Mouse (Mus musculus) heart, adult 2 months (tissue): ENCODE measurements around the gene Prl8a2.

Source experiments
- CTCF ChIP-seq: fragments of 200-600 bp; IDR thresholded peaks from 2 replicates; pipeline ENCODE4 v1.8.1; 2022; ENCODE audit warnings: antibody characterized with exemption, mild to moderate bottlenecking, moderate library complexity
- POLR2A ChIP-seq: fragments of 200-500 bp; IDR thresholded peaks from 2 replicates; pipeline ENCODE4 v1.6.1; 2011; ENCODE audit warnings: mild to moderate bottlenecking, low read depth, low read length, control low read depth; ENCODE audit not compliant: insufficient read depth

DNA sequence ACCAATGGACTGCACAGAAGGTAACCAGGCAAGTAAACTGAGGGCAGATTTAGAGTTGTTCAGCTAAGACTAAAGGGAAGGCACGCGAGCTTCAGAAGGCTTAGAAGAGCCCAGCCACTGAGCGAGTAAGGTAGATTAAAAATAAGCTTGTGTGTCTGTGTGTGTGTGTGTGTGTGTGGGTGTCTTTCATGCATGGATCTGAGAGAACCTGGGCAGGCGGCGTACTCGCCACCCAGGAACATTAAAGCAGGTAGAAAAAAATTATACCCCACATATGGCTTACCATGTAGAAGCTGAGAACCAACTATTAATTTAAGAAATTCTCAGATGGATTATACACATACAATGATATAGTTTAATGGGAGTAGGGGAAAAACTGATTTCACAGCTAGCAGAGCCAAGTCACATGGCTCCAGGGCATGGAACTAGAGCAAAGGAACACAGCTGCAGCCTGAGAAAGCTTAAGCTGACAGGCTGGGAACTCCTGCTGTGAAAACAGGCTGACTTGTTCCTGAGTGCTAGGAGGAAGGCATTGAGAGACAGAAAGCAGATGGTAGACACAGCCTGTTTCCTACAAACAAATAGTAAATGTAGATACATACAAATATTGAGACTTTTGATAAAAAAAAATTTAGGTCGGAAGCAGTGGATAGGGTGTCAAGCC, 53.7 kb downstream of the Prl8a2 start:
- TF ChIP-seq CTCF (no peak), POLR2A (no peak)
